Mouse (Mus musculus) intestine, embryonic 15.5 days (tissue): ENCODE data around the gene Zmym1. TPM values are rescaled to one million over a fixed set of nuclear protein-coding genes. Genes with fewer than 3 reads are reported as not detected.
"Not testable (repeated sequence)": the region's sequence is repeated elsewhere in the genome, so short reads cannot be mapped to it uniquely, and the experiment has no call there.

ENCODE experiments used
- ATAC-seq: fragments of 200-750 bp; cut with Nextera tagmentation; 2 replicates; pipeline ENCODE4 v1.8.0; 2017; ENCODE audit warnings: moderate TSS enrichment, moderate library complexity
- H3K27ac ChIP-seq: fragments of 300-500 bp; sonication (generic); 2 replicates; pipeline ENCODE4 v1.5.1; 2015; ENCODE audit warnings: mild to moderate bottlenecking, inconsistent platforms
- H3K27me3 ChIP-seq: fragments of 300-500 bp; sonication (generic); replicated peaks from 2 replicates; pipeline ENCODE4 v1.6.1; 2015; ENCODE audit warnings: inconsistent platforms
- H3K36me3 ChIP-seq: fragments of 300-500 bp; sonication (generic); 2 replicates; pipeline ENCODE4 v1.6.1; 2015; ENCODE audit warnings: inconsistent platforms
- H3K4me1 ChIP-seq: fragments of 300-500 bp; sonication (generic); replicated peaks from 2 replicates; pipeline ENCODE4 v1.6.1; 2015; ENCODE audit warnings: inconsistent platforms
- H3K4me2 ChIP-seq: fragments of 300-500 bp; sonication (generic); replicated peaks from 2 replicates; pipeline ENCODE4 v1.6.1; 2015; ENCODE audit warnings: mild to moderate bottlenecking, inconsistent platforms
- H3K4me3 ChIP-seq: fragments of 300-500 bp; sonication (generic); replicated peaks from 2 replicates; pipeline ENCODE4 v1.5.1; 2015; ENCODE audit warnings: inconsistent platforms
- H3K9ac ChIP-seq: fragments of 300-500 bp; sonication (generic); 2 replicates; pipeline ENCODE4 v1.6.1; 2015; ENCODE audit warnings: inconsistent platforms
- H3K9me3 ChIP-seq: fragments of 300-500 bp; sonication (generic); 2 replicates; pipeline ENCODE4 v1.6.1; 2016; ENCODE audit warnings: inconsistent platforms
- WGBS: fragments of 180-500 bp; shearing (Covaris S2); methylation state at CpG from one replicate; pipeline ENCODE4 v1.1.7; 2015; 5-methylcytosine and 5-hydroxymethylcytosine counted together
- polyA plus RNA-seq: library from polyadenylated mRNA; unstranded; fragments of >200 nt; fragmentation: Nextera tagmentation; extraction: Ambion mirVana; gene quantifications from 2 replicates; pipeline ENCODE4 v1.2.1, GENCODE M21; 2015

Gene Zmym1
- polyA plus RNA-seq, 1 experiment from 2014 or later: 14.9 TPM

DNA sequence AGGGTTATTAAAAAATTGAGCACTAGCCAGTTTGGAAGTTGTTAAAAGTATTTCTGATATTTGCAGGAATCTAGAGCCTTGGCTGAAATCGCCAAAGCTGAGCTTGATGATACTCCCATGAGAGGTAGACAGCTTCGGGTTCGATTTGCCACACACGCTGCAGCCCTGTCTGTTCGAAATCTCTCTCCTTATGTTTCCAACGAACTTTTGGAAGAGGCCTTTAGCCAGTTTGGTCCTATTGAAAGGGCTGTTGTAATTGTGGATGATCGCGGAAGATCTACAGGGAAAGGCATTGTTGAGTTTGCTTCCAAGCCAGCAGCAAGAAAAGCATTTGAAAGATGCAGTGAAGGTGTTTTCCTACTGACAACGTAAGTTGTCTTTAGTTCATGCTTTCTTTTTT, 37.8 kb downstream of the Zmym1 start:
- peak overlapping the region; percentile 78 for H3K4me2 ChIP-seq
- peak overlapping the region; percentile 97 for H3K4me3 ChIP-seq
- no peak overlapping the region for H3K27ac ChIP-seq
- peaks cover 8% of the 10 kb centered on the region; the same call in 1 of the 2 replicates for H3K4me1 ChIP-seq
- H3K36me3 ChIP-seq: peaks cover 15% of the 10 kb centered on the region
- 2% methylated on average over 9 of the region's 9 CpGs for WGBS
- ATAC-seq: no peak
- peak overlapping the region; percentile 100 for H3K9ac ChIP-seq
- no peaks in the 10 kb centered on the region for H3K27me3 ChIP-seq
- no peaks in the 10 kb centered on the region for H3K9me3 ChIP-seq

DNA sequence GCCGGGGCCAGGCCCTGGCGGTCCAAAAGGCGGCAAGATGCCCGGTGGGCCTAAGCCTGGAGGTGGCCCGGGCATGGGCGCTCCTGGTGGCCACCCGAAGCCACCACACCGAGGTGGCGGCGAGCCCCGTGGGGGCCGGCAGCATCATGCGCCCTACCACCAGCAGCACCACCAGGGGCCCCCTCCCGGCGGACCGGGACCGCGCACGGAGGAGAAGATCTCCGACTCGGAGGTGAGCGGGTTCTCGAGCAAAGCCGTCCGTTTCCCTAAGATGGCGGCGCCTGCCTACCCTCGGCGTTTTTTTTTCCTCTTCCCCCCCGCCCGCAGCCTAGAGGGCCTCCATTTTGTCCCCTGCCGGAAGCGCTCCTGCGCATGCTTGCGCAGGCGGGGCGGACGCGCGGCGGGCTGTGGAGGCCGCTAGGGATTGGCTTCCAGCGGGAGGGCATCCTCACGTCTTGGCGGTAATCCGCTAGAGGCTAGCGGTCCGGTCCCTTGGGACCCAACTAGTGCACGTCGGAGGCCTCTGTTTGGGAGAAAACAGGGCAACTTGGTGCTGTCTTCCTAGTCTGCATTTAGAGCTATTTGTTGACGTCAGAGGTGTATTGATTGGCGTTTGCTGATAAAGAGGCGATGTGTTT, 38.8 kb downstream of the Zmym1 start:
- no peaks in the 10 kb centered on the region for H3K27me3 ChIP-seq
- H3K27ac ChIP-seq: peak overlapping the region; percentile 97
- H3K4me1 ChIP-seq: peaks cover 8% of the 10 kb centered on the region; the same call in 1 of the 2 replicates
- ATAC-seq: peak; percentile 77
- under 1% methylated on average over 53 of the region's 53 CpGs for WGBS
- no peaks in the 10 kb centered on the region for H3K9me3 ChIP-seq
- H3K4me2 ChIP-seq: peak overlapping the region; percentile 78
- peak overlapping the region; percentile 97 for H3K4me3 ChIP-seq
- peaks cover 9% of the 10 kb centered on the region for H3K36me3 ChIP-seq
- H3K9ac ChIP-seq: peak overlapping the region; percentile 100

DNA sequence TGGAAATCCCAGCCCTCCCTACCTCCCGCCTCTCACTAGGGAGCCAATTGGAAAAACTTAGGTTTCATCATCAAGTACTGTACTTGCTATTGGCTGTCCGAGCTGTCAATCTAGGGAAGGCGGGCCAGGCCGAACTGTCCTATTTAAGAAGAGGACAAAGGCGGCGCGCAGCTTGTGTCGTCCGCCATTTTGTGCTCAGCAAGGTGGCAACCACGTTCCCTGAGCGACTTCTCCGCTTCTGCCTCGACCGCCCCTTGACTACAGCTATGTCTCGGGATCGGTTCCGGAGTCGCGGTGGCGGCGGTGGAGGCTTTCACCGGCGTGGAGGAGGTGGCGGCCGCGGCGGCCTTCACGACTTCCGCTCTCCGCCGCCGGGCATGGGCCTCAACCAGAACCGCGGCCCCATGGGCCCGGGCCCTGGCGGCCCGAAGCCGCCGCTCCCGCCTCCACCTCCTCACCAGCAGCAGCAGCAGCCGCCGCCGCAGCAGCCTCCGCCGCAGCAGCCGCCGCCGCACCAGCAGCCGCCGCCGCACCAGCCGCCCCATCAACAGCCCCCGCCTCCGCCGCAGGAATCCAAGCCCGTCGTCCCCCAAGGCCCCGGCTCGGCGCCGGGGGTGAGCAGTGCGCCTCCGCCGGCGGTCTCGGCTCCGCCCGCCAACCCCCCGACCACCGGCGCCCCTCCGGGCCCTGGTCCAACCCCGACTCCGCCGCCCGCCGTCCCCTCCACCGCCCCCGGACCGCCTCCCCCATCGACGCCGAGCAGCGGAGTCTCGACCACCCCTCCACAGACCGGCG, 39.6 kb downstream of the Zmym1 start, which contains the start of gene Sfpq:
Gene Sfpq (plus strand): TSS at position 174 of the 795 bp plus-strand sequence.
- peak; percentile 98 for ATAC-seq
- Histone ChIP-seq H3K9me3 (no peaks in the 10 kb centered on the region), H3K4me3 (peak within 1 kb of the TSS; percentile 97), H3K36me3 (peaks cover 1% of the 10 kb centered on the region; the same call in 1 of the 2 replicates), H3K27me3 (no peaks in the 10 kb centered on the region), H3K27ac (peak within 1 kb of the TSS; percentile 97), H3K4me2 (peak within 1 kb of the TSS; percentile 78), H3K9ac (peak within 1 kb of the TSS; percentile 100), H3K4me1 (0 out of 2 replicates have a peak, but pooled peaks cover 2% of the 10 kb centered on the region)
- under 1% methylated on average over 74 of the region's 87 CpGs for WGBS

GRCm38 (mm10) chr4:127020411-127021150, 40.4 kb downstream of the Zmym1 start:
- Histone ChIP-seq H3K4me3 (peak overlapping the region; percentile 29), H3K4me2 (peak overlapping the region; percentile 59), H3K36me3 (no peaks in the 10 kb centered on the region), H3K27me3 (no peaks in the 10 kb centered on the region), H3K9ac (no peak overlapping the region), H3K4me1 (0 out of 2 replicates have a peak, but pooled peaks cover 2% of the 10 kb centered on the region), H3K9me3 (no peaks in the 10 kb centered on the region), H3K27ac (no peak overlapping the region)
- 13% methylated on average over 13 of the region's 13 CpGs for whole genome bisulfite sequencing
- ATAC-seq: no peak

DNA sequence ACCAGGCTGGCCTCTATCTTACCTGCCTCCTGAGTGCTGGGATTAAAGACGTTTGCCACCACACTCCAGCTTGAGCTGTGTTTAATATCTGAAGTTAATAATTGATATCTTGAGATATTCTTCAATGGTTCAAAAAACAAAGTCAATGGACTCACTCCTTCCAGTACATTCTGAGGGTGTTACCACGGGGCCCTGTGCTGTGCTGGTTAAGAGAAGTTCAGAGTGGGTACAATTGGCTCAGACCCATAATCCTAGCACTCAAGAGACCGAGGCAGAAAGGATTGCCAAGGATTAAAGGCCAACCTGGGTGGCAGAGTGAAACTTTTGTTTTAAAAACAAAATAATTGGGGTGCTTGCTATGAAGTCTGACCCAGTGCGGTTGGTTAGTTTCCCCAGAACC, 44.6 kb downstream of the Zmym1 start:
- 78% methylated on average over 4 of the region's 4 CpGs for WGBS
- H3K4me1 ChIP-seq: no peaks in the 10 kb centered on the region
- ATAC-seq: no peak
- no peak overlapping the region for H3K27ac ChIP-seq
- H3K36me3 ChIP-seq: no peaks in the 10 kb centered on the region
- H3K9me3 ChIP-seq: no peaks in the 10 kb centered on the region
- H3K4me2 ChIP-seq: no peak overlapping the region
- no peak overlapping the region for H3K9ac ChIP-seq
- H3K4me3 ChIP-seq: no peak overlapping the region
- H3K27me3 ChIP-seq: no peaks in the 10 kb centered on the region

DNA sequence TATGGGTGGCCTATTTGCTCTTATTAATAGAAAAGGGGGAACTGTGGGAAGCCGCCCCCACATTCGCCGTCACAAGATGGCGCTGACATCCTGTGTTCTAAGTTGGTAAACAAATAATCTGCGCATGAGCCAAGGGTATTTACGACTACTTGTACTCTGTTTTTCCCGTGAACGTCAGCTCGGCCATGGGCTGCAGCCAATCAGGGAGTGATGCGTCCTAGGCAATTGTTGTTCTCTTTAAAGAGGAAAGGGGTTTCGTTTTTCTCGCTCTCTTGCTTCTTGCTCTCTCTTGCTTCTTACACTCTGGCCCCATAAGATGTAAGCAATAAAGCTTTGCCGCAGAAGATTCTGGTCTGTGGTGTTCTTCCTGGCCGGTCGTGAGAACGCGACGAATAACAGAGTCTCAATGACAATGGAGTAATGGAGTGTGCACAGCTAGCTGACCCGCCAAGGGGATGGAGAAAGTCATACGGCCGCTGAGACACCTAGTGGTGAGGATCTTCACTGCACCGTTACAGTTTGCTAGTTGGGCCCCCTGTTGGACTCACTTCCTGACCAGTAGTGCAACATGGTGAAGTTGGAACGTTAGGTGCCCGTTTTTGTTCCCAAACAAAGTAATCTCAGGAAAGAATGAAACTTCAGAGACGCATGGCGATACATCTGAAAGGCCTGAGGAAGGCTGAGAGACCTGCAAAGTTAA, 45.5 kb downstream of the Zmym1 start:
- WGBS: 10% methylated on average over 14 of the region's 26 CpGs
- Histone ChIP-seq H3K4me2 (peak overlapping the region; percentile 33; the same call in 1 of the 2 replicates), H3K4me3 (peak overlapping the region; percentile 27)
- H3K9me3 ChIP-seq, H3K4me1 ChIP-seq, H3K27ac ChIP-seq, H3K36me3 ChIP-seq, H3K27me3 ChIP-seq, H3K9ac ChIP-seq: not testable (repeated sequence)
- peak; percentile 96 for ATAC-seq

DNA sequence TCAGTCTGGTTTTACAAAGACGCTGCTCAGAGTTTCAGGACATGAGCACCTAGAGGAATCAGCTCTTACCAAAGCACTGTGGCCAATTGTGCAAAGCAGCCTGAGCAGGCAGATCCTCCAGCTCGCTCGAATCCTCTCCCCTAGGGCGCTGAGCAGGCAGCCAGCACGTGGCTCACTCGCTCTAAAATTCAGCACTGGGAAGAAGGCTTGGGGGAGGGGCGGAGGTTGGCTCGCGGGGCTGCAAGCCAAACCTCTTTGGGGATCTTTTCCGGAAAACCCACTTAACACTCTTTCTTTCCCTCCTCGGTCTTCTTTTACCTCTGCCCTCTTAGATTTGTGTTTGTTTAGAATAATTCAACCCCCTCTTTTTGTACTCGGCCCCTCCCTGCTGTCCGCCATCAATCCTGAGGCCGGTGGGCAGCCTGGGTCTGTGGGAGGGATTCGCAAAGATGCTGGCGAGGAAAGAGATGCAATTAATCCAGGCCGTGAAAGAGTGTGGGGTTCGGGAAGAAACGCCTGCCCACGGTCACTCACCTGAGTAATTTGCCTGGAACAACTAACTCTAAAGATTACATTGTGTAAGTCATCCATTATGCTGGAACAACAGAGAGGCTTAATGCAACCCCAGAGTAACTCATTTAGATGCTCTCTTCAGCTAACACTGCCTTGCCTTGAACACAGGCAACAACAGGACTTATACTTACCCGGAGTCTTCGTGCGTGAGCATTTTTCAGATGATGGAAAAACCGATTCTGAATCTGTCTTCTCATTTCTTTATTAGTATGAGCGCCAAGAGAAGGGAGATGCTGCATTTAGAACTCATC, 55.6 kb downstream of the Zmym1 start:
- H3K27me3 ChIP-seq: no peaks in the 10 kb centered on the region
- peak overlapping the region; percentile 20 for H3K4me3 ChIP-seq
- peaks cover 5% of the 10 kb centered on the region for H3K4me1 ChIP-seq
- H3K27ac ChIP-seq: no peak overlapping the region
- peak overlapping the region; percentile 26; the same call in 1 of the 2 replicates for H3K9ac ChIP-seq
- H3K36me3 ChIP-seq: no peaks in the 10 kb centered on the region
- peak; percentile 73 for ATAC-seq
- peak overlapping the region; percentile 59 for H3K4me2 ChIP-seq
- whole genome bisulfite sequencing: 16% methylated on average over 25 of the region's 25 CpGs
- no peaks in the 10 kb centered on the region for H3K9me3 ChIP-seq

DNA sequence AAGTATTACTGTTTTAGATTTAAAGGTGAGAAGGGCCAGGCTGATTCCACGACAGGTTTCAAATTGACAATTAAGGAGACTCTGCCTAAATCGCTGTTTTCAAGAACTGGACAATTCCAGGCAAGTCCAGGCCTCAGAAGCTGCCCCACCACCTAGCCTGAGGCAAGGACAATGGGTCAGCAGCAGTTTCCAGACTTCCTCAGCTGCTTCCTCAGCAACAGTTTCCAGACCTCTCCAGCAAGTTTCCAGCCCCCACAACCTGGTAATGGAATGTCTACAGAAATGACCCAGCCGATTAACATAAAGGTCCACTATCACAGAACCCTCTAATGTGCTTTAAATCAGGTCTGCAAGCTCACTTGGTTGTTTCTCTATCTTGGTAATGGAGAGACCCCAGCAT, 56.6 kb downstream of the Zmym1 start:
- Histone ChIP-seq H3K4me3 (no peak overlapping the region), H3K9me3 (no peaks in the 10 kb centered on the region), H3K4me1 (peaks cover 5% of the 10 kb centered on the region), H3K36me3 (no peaks in the 10 kb centered on the region), H3K27me3 (no peaks in the 10 kb centered on the region), H3K27ac (no peak overlapping the region), H3K9ac (no peak overlapping the region), H3K4me2 (no peak overlapping the region)
- WGBS: 80% methylated on average over 3 of the region's 3 CpGs
- ATAC-seq: no peak

GRCm38 (mm10) chr4:127000601-127001105, 60.3 kb downstream of the Zmym1 start:
- Histone ChIP-seq H3K36me3 (no peaks in the 10 kb centered on the region), H3K9me3 (no peaks in the 10 kb centered on the region), H3K4me2 (no peak overlapping the region), H3K4me3 (no peak overlapping the region), H3K27me3 (no peaks in the 10 kb centered on the region), H3K9ac (no peak overlapping the region), H3K4me1 (peaks cover 5% of the 10 kb centered on the region), H3K27ac (no peak overlapping the region)
- 45% methylated on average over 8 of the region's 8 CpGs for WGBS
- no peak for ATAC-seq

DNA sequence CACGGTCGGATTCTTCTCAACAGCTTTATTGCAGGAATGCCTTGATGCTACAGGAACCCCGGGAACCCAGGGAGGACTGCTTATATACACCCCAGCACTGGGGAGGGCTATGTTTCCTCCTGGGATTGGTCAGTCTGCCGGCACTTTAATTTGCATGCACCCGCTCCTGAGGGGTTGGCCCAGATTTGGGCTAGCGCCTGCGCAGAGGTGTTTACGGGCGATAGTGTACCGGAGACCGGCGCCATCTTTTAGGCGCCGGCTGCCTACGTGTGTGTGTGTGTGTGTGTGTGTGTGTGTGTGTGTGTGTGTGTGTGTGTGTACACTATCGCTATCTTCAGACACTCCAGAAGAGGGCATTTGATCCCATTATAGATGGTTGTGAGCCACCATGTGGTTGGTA, 61.6 kb downstream of the Zmym1 start:
- not testable (repeated sequence) for ATAC-seq, H3K27ac ChIP-seq, H3K9ac ChIP-seq, H3K36me3 ChIP-seq, H3K4me1 ChIP-seq, H3K4me3 ChIP-seq, H3K4me2 ChIP-seq, H3K9me3 ChIP-seq, H3K27me3 ChIP-seq
- WGBS: 95% methylated on average over 16 of the region's 16 CpGs
